Mouse (Mus musculus) activated CD4-positive, CD25-positive, alpha-beta regulatory T cell (primary cell): ENCODE results near the gene Gnrhr. TPM values are rescaled to one million over a fixed set of nuclear protein-coding genes. Genes with fewer than 3 reads are reported as not detected.

Experiments
- polyA plus RNA-seq, 2 experiments: library from polyadenylated mRNA; unstranded; fragments of 100-300 nt; shearing (Covaris generic); gene quantifications; one replicate each; pipeline ENCODE4 v1.2.1; 2017

Gene Gnrhr
- under 1 TPM in 1 of 2 experiments, not detected in 1; 0.34 TPM for polyA plus RNA-seq

DNA sequence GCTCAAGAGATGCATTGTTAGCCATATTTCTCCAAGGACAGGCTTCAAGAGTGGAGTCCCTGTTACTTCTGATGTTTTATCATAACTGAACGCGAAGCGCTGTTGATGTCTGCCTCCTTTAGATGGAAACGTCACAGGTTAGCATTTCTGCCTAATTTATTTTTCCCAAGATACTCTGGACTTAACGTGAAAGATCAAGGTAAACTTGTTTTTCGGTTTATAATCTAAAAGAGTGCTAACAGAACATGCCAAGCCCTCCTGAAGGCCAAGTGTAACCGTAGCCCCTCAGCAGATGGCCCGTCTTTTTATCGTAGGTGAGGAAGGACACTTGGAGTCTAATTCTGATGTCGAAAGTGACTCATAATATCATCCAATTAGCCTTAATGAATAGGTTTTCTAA lies at the start of gene Gnrhr:
TSS of gene Gnrhr (minus strand) at position 101 of the 400 bp plus-strand sequence.

DNA sequence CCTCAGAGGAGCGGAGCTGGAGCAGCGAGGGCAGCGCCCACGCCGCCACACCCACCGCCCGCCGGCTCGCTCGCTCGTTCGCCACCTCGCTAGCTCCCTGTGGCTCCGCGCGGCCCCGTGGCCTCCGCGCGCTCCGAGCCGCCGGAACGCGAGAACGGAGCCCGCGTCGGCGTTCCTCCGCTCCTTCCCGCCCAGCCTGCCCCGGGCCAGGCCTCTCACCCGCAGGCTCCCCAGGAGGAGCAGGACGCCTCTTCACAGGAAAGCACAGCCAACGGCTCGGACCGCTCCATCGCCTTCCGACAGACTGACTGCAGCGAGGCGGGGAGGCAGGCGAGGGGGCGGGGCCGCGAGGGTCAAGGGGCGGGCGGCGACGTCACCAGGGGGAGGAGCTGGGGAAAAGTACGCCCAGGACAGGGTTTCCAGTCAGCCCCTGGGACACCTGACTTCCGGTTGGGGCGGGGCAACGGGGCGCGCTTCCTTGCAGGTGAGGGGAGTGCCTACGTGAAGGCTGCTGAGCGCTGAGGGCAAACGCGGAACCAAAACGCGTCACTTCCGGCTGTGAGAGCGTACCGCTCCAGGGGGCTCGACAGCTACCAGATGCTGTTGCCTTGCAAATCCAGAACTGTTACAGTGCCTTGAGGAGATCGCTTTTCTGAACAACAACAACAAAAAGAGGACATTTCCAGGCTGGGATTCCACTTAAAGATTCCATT lies 25.1 kb downstream of the Gnrhr start, which contains the start of gene Uba6:
TSS of gene Uba6 (minus strand) at position 355 of the 713 bp plus-strand sequence.

Other genes with a start within 250 kb of the Gnrhr start
- gene Cenpc1, start 132.3 kb downstream of the Gnrhr start, polyA plus RNA-seq, result 10 to 100 TPM; 18.3 to 18.4 TPM
- 10 to 100 TPM; 47.1 to 79.0 TPM for gene Stap1, start 126.2 kb downstream of the Gnrhr start, polyA plus RNA-seq
- gene Uba6, start 25.1 kb downstream of the Gnrhr start, polyA plus RNA-seq, result 10 to 100 TPM; 15.9 to 18.0 TPM
- not detected for gene Tmprss11c, start 91.4 kb upstream of the Gnrhr start, polyA plus RNA-seq
- gene Tmprss11d, start 175.5 kb upstream of the Gnrhr start, polyA plus RNA-seq, result under 1 TPM in 1 of 2 experiments, not detected in 1; 0.34 TPM